Mouse (Mus musculus): ENCODE measurements around the gene Ssr1.

Ssr1 gene

GRCm38 (mm10) chr13:37943466-37943865 is 50.6 kb downstream of the Ssr1 start:
- DNase-seq, result no peak

DNA sequence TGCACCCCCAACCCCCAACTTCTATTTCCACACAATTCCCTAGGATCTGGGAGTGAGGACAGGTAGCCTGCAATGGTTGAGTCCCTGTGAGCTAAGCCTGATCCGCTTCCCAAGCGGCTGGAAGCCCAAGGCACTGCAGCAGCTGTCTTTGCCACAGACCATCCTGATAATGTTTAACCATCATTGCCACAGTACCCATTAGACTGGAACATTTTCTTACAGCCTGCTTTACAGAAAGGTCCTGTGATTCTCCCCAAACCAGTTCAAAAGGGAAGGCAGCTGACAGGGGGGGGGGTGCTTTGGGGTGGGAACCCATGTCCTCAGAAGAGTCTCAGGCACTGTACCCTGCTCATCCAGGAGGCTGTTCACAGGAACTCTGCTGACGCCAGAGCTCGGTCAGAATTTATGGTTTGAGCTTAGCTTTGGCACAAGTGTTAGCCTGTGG is 51.1 kb downstream of the Ssr1 start:
- DNase-seq, result no peak

GRCm38 (mm10) chr13:37941950-37942886 is 51.8 kb downstream of the Ssr1 start:
- no peak for DNase-seq

- DNase-seq, result no peak
These were observed 52.8 kb downstream of the Ssr1 start for GRCm38 (mm10) chr13:37941138-37941645.

DNA sequence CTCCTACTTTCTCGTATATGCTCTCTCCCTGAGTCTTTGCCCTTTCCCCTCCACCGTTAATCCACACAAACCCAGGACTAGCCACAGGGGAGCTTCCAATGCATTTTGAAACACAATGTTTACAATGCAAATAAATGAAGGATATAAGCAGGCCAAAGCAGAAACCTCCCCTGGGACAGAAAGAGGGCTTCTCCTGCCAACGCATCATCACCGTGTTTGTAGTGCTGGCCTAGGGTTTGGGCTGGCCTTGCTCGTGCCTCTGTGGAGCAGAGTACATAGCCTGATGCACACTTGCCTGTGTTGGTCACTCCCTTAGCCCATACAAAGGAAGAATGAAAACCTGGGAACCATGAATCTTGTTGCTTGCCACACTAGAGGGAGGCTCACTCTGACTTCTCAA is 53.4 kb downstream of the Ssr1 start:
- DNase-seq, result no peak

- DNase-seq, result no peak
These were observed 53.9 kb downstream of the Ssr1 start for GRCm38 (mm10) chr13:37940167-37940566.

DNA sequence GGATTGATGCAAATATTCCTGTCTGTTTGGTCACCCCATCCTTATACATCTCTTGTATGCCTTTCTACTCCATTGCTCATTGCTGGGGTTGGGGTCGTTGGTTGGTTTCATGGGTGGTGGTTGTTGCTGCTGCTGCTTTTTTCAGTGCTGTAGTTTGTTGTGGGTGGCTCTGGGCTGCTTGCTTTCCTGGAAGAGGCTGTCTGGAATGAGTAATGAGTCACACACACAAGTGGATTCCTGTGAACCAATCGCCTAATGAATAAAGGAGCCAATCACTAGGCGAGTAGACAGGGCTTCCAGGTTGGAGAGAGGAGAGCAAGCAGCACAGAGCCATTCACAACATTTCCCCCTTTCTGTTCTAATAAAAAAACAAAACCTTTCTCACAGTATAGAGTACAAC is 57.7 kb downstream of the Ssr1 start:
- DNase-seq, result no peak

- no peak for DNase-seq
These were observed 59.1 kb downstream of the Ssr1 start for GRCm38 (mm10) chr13:37934920-37935319.

DNA sequence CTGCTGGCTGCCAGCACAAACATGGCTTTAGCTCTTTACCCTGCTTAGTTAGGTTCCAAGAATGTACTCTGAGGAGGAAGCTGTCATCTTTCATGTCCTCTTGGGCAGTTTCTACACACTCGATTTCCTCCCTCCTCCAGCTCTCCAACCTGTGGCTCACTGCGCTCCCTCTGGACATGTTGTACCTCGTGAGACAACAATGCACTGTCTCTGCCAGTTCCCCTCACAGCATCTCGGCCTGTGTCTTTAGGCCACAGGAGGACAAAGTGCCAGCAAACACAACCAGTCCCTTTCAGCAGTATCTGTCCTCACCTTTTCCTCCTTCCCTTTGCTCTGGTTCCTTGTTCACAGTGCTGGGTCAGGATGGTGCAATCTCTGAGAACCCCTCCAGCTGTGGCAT is 59.9 kb downstream of the Ssr1 start:
- DNase-seq, result no peak

- DNase-seq, result no peak
These were observed 62.7 kb downstream of the Ssr1 start for GRCm38 (mm10) chr13:37931210-37931922.

DNA sequence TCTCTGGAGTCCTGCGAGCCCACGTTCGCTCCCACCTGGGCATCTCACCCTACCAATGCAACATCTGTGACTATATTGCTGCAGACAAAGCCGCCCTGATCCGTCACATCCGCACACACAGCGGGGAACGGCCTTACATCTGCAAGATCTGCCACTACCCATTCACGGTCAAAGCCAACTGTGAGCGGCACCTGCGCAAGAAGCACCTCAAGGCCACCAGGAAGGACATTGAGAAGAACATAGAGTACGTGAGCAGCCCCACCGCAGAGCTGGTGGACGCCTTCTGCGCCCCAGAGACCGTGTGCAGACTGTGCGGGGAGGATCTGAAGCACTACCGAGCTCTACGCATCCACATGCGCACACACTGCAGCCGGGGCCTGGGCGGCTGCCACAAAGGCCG is 63.4 kb downstream of the Ssr1 start:
- DNase-seq, result no peak

DNA sequence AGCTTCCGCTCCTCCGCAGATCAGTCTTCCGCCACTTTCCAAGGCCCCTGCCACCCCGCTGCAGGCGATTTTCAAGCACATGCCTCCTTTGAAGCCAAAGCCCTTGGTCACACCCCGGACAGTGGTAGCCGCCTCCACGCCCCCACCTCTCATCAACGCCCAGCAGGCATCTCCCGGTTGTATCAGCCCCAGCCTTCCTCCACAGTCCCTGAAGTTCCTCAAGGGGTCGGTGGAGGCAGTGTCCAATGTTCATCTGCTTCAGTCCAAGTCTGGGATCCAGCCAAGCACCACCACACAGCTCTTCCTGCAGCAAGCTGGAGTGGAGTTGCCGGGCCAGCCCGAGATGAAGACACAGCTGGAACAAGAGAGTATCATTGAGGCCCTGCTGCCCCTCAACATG is 63.9 kb downstream of the Ssr1 start:
- DNase-seq, result no peak

DNA sequence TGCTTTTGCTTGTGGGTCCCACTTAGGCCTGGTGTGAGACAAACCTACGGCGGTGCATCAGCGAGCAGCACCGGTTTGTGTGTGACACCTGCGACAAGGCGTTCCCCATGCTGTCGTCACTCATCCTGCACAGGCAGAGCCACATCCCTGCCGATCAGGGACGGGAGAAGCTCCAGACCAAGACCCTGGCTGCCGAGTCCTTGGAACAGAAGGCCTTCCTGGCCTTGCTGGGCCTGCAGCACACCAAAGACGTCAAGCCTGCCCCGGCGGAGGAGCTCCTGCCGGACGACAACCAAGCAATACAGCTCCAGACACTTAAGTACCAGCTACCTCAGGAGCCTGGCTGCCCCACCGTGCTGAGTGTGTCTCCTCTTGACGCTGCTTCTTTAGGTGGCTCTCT is 64.5 kb downstream of the Ssr1 start:
- DNase-seq, result no peak

- DNase-seq, result no peak
These were observed 67.6 kb downstream of the Ssr1 start for GRCm38 (mm10) chr13:37926394-37926793.

DNA sequence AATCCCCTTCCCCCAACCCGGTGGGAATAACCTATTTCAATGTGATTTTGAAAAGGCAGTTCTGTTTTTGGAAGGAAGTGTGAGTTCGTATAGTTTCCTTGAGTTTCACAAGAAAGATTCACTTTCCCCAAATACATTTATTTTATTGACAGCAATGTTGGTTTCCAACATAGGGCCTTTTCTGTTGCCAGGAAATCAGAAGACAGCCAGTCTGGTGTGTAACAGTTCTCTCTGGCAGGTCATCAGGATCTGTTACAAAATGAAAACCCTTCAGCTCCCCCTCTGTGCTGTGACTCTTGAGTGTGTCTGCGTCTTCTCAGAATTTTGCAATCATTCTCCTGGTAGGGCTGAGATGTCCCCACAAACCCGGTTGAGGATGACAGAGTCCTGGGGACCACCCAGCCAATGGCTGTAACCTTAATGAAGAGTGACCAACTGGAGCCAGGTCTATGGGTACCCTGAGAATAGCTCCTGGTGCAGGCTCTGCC is 69.5 kb downstream of the Ssr1 start:
- no peak for DNase-seq

GRCm38 (mm10) chr13:37923643-37924460 is 70.2 kb downstream of the Ssr1 start:
- no peak for DNase-seq

DNA sequence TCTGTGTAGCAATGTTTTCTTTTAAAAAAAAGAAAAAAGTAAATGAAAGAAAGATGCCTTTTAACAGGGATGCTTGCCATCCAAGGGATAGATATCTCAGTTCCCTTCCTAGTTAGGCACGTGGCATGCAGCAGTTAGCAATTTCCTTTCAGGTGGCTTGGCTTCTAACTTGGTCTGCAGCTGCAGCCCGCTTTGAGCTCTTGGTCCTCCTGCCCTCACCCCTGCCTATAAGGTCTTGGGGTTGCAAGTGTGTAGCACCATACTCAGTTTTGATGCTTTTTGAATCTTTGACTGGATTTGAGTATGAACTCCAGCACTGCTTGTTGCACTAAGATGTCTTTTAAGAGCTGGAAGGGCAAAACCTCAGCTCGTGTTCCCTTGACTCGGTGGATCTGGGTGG is 70.9 kb downstream of the Ssr1 start:
- no peak for DNase-seq

GRCm38 (mm10) chr13:37920727-37921126 is 73.3 kb downstream of the Ssr1 start:
- no peak for DNase-seq

DNA sequence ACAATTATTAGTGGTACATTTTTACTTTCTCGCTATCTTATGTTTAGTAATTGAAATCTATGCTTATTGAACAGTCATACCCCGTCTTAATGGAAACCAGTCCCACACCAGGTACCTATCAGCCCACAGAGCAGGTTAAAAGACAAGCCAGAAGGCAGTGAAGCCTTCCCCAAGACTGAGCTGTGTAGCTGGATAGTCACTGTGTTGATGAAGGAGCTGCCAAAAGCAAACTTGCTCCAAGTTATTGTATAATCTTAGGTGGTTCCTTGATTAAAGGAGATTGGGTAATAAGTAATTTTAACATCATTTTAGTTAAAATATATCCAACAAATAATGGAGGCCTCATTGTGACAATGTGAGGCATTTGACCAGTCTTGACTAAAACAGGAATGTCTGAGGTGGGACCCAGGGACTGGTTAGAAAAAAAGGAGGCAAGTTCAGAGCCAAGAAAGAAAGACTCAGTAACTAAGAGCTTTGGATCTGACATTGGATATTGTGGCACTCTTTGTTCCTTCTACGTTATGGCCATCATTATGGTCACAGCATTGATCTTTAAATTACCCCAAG is 74.2 kb downstream of the Ssr1 start:
- no peak for DNase-seq

- DNase-seq, result no peak
These were observed 75.4 kb downstream of the Ssr1 start for GRCm38 (mm10) chr13:37918336-37919261.
